Mouse (Mus musculus) G1E (cell line): ENCODE measurements around the gene Syt5. TPM values are rescaled to one million over a fixed set of nuclear protein-coding genes. Genes with fewer than 3 reads are reported as not detected.

Experiments
- ATAC-seq: 2 replicates; pipeline ENCODE4 v1.8.0; 2016; ENCODE audit warnings: mild to moderate bottlenecking; ENCODE audit not compliant: insufficient number of reproducible peaks, poor library complexity, low FRiP score, severe bottlenecking; ENCODE audit errors: extremely low read depth
- DNase-seq: peaks from one replicate; pipeline ENCODE4 v3.0.0; 2012; ENCODE audit warnings: low spot score
- H3K27me3 ChIP-seq: 2 replicates; pipeline ENCODE4 v1.6.1; 2012; ENCODE audit warnings: mild to moderate bottlenecking, low read length, inconsistent platforms; ENCODE audit not compliant: insufficient read depth
- H3K36me3 ChIP-seq: replicated peaks from 2 replicates; pipeline ENCODE3; 2012; ENCODE audit warnings: mild to moderate bottlenecking, inconsistent platforms
- H3K4me1 ChIP-seq: 2 replicates; pipeline ENCODE4 v1.6.1; 2012; ENCODE audit warnings: low read depth, low read length, inconsistent platforms, mixed read lengths; ENCODE audit not compliant: insufficient read depth
- H3K4me3 ChIP-seq: 2 replicates; pipeline ENCODE4 v1.5.1; 2012; ENCODE audit warnings: low read depth, mild to moderate bottlenecking, inconsistent platforms, low read length, moderate library complexity, mixed read lengths
- H3K9me3 ChIP-seq: replicated peaks from 2 replicates; pipeline ENCODE4 v1.6.1; 2012; ENCODE audit warnings: inconsistent platforms
- CTCF ChIP-seq: IDR thresholded peaks from 2 replicates; pipeline ENCODE4 v1.5.1; 2012; ENCODE audit warnings: low read depth, low read length, inconsistent platforms, mixed read lengths
- GATA1 ChIP-seq: IDR thresholded peaks from 2 replicates; pipeline ENCODE4 v1.6.1; 2012; ENCODE audit warnings: borderline replicate concordance, low read length, inconsistent platforms, mixed read lengths
- GATA2 ChIP-seq: IDR thresholded peaks from 2 replicates; pipeline ENCODE4 v1.6.1; 2012; ENCODE audit warnings: low read depth, low read length, inconsistent platforms, borderline replicate concordance
- POLR2AphosphoS5 ChIP-seq: IDR thresholded peaks from 2 replicates; pipeline ENCODE4 v1.6.1; 2012; ENCODE audit warnings: low read depth, low read length, inconsistent platforms; ENCODE audit not compliant: insufficient replicate concordance
- TAL1 ChIP-seq: conservative IDR thresholded peaks from 2 replicates; pipeline ENCODE4 v1.6.1; 2012; ENCODE audit warnings: low read depth, low read length, inconsistent platforms, mixed read lengths
- polyA plus RNA-seq: library from polyadenylated mRNA; stranded (reverse); fragments of >175 nt; gene quantifications from 2 replicates; pipeline ENCODE4 v1.2.3, GENCODE M21; 2012
- total RNA-seq, 2 experiments: library from RNA; stranded (forward) in 1 of 2; stranded (reverse) in 1 of 2; fragments of 200-1000 nt in 1 of 2; fragments of >200 nt in 1 of 2; fragmentation: Nextera tagmentation in 1 of 2; gene quantifications; 2 replicates each; pipeline ENCODE4 v1.2.3; 2014 to 2017

Gene Syt5
- total and polyA plus RNA-seq, 3 experiments = not detected

GRCm38 (mm10) chr7:4522292-4522691 is 25.0 kb downstream of the Syt5 start:
- peaks cover 28% of the 10 kb centered on the region for H3K27me3 ChIP-seq
- H3K4me1 ChIP-seq = peaks cover 10% of the 10 kb centered on the region
- H3K4me3 ChIP-seq = no peak overlapping the region
- no peaks in the 10 kb centered on the region for H3K36me3 ChIP-seq
- DNase-seq (no peak), ATAC-seq (no peak)
- no peaks in the 10 kb centered on the region for H3K9me3 ChIP-seq
- TF ChIP-seq GATA2 (no peak), TAL1 (no peak), POLR2AphosphoS5 (no peak), CTCF (no peak), GATA1 (no peak)

GRCm38 (mm10) chr7:4521231-4522003 is 25.9 kb downstream of the Syt5 start:
- TF ChIP-seq CTCF (no peak), GATA1 (no peak), TAL1 (no peak), GATA2 (no peak), POLR2AphosphoS5 (no peak)
- peaks cover 29% of the 10 kb centered on the region for H3K27me3 ChIP-seq
- H3K9me3 ChIP-seq = no peaks in the 10 kb centered on the region
- no peak overlapping the region for H3K4me3 ChIP-seq
- H3K4me1 ChIP-seq = peaks cover 12% of the 10 kb centered on the region
- DNase-seq = no peak
- no peaks in the 10 kb centered on the region for H3K36me3 ChIP-seq
- ATAC-seq = no peak

GRCm38 (mm10) chr7:4518487-4518886 is 28.9 kb downstream of the Syt5 start:
- peaks cover 41% of the 10 kb centered on the region for H3K27me3 ChIP-seq
- TF ChIP-seq GATA2 = no peak
- peak; percentile 22 for DNase-seq

GRCm38 (mm10) chr7:4516332-4517050 is 30.9 kb downstream of the Syt5 start, which contains the start of gene Tnnt1:
Tnnt1 (minus strand) TSS chr7:4516382.
- no peak for DNase-seq
- no peak for ATAC-seq
- no peaks in the 10 kb centered on the region for H3K36me3 ChIP-seq
- peaks cover 16% of the 10 kb centered on the region for H3K4me1 ChIP-seq
- H3K9me3 ChIP-seq = no peaks in the 10 kb centered on the region
- no peak for TF ChIP-seq POLR2AphosphoS5
- no peak for TF ChIP-seq TAL1
- no peak for TF ChIP-seq GATA1
- TF ChIP-seq CTCF = no peak
- TF ChIP-seq GATA2 = no peak
- H3K27me3 ChIP-seq = peaks cover 33% of the 10 kb centered on the region
- H3K4me3 ChIP-seq = no peak within 1 kb of the TSS

More at GRCm38 (mm10) chr7:4518487-4518886, 28.9 kb downstream of the Syt5 start:
- ATAC-seq = peak; percentile 15; the same call in 1 of the 2 replicates
- Histone ChIP-seq H3K4me1 (peaks cover 14% of the 10 kb centered on the region), H3K9me3 (no peaks in the 10 kb centered on the region), H3K4me3 (no peak overlapping the region), H3K36me3 (no peaks in the 10 kb centered on the region)

GRCm38 (mm10) chr7:4515853-4516252 is 31.5 kb downstream of the Syt5 start:
- Histone ChIP-seq H3K27me3 (peaks cover 33% of the 10 kb centered on the region), H3K4me1 (peaks cover 12% of the 10 kb centered on the region), H3K4me3 (no peak overlapping the region), H3K9me3 (no peaks in the 10 kb centered on the region), H3K36me3 (no peaks in the 10 kb centered on the region)
- TF ChIP-seq GATA2 (no peak), POLR2AphosphoS5 (no peak), CTCF (no peak), TAL1 (no peak), GATA1 (no peak)
- no peak for ATAC-seq
- DNase-seq = no peak
